7 mouse cellular contexts compared by ENCODE assay signal in genomic region chrY:897393-898227, GRCm38 (mm10). TPM values are rescaled to one million over a fixed set of nuclear protein-coding genes. Genes with fewer than 3 reads are reported as not detected.
DNase-seq lines count a peak whose midpoint lies in the region; ATAC-seq lines count a peak whose summit lies in the region.

TSS of gene Kdm5d (plus strand) at chrY:897788.

- peak; percentile 89 for ATAC-seq in CD4-positive, CD25-positive, alpha-beta regulatory T cell, adult 4 months
- peak; percentile 78 for ATAC-seq in erythroblast, adult 5-6 weeks (replicated peaks; ENCODE audit: low FRiP score, poor library complexity, severe bottlenecking)
- ATAC-seq in heart, embryonic 16.5 days (replicated peaks; ENCODE audit: extremely low read depth, insufficient read depth, low FRiP score) = no peak

- no peak within 1 kb of the TSS; the same call in 1 of the 2 replicates for H3K27ac ChIP-seq in heart, embryonic 16.5 days (ENCODE audit: low read length)
- H3K27ac ChIP-seq in limb, embryonic 10.5 days = peak within 1 kb of the TSS; percentile 61; the same call in 1 of the 2 replicates
- peak within 1 kb of the TSS; percentile 75 for H3K27ac ChIP-seq in midbrain, embryonic 10.5 days (replicated peaks)

- H3K27me3 ChIP-seq in heart, embryonic 16.5 days (ENCODE audit: control insufficient read depth, insufficient read depth, low read length) = no peaks in the 10 kb centered on the region
- H3K27me3 ChIP-seq in limb, embryonic 10.5 days (ENCODE audit: low read depth, poor library complexity, severe bottlenecking) = no peaks in the 10 kb centered on the region
- H3K27me3 ChIP-seq in midbrain, embryonic 10.5 days (ENCODE audit: low read depth, poor library complexity, severe bottlenecking) = no peaks in the 10 kb centered on the region
- no peaks in the 10 kb centered on the region for H3K27me3 ChIP-seq in splenic B cell, adult 2 months (ENCODE audit: control insufficient read depth, insufficient read depth, low read length, poor library complexity, severe bottlenecking)

- peak within 1 kb of the TSS; percentile 46 for H3K9ac ChIP-seq in heart, embryonic 16.5 days (ENCODE audit: low read length)

- DNase-seq in R1 (ENCODE audit: low read depth, low spot score) = peak; percentile 8
- peak; percentile 36 for DNase-seq in limb, embryonic 10.5 days (ENCODE audit: low spot score)
- peak; percentile 32 for DNase-seq in midbrain, embryonic 10.5 days (ENCODE audit: low spot score)
- peak; percentile 83 for DNase-seq in splenic B cell, adult 2 months (ENCODE audit: low read depth, low spot score)

- H3K4me3 ChIP-seq in heart, embryonic 16.5 days (ENCODE audit: low read length) = peak within 1 kb of the TSS; percentile 54
- H3K4me3 ChIP-seq in limb, embryonic 10.5 days = peak within 1 kb of the TSS; percentile 45
- peak within 1 kb of the TSS; percentile 52 for H3K4me3 ChIP-seq in midbrain, embryonic 10.5 days

- WGBS in heart, embryonic 16.5 days = 2% methylated on average over 33 of the region's 34 CpGs
- WGBS in limb, embryonic 10.5 days = 0% methylated on average over 34 of the region's 34 CpGs
- 7% methylated on average over 34 of the region's 34 CpGs for WGBS in midbrain, embryonic 10.5 days

- H3K4me1 ChIP-seq in heart, embryonic 16.5 days (ENCODE audit: control insufficient read depth, insufficient read depth, low read length) = no peaks in the 10 kb centered on the region
- H3K4me1 ChIP-seq in limb, embryonic 10.5 days = no peaks in the 10 kb centered on the region
- H3K4me1 ChIP-seq in midbrain, embryonic 10.5 days = no peaks in the 10 kb centered on the region

- H3K4me2 ChIP-seq in heart, embryonic 16.5 days (ENCODE audit: low read depth, low read length) = peak within 1 kb of the TSS; percentile 47; the same call in 1 of the 2 replicates

- no peaks in the 10 kb centered on the region for H3K36me3 ChIP-seq in heart, embryonic 16.5 days (ENCODE audit: control insufficient read depth, insufficient read depth)
- no peaks in the 10 kb centered on the region for H3K36me3 ChIP-seq in limb, embryonic 10.5 days
- peaks cover 5% of the 10 kb centered on the region; the same call in 1 of the 2 replicates for H3K36me3 ChIP-seq in midbrain, embryonic 10.5 days
- H3K36me3 ChIP-seq in splenic B cell, adult 2 months (ENCODE audit: control insufficient read depth, insufficient read depth, low read length, poor library complexity, severe bottlenecking) = no peaks in the 10 kb centered on the region

- no peaks in the 10 kb centered on the region for H3K9me3 ChIP-seq in heart, embryonic 16.5 days (replicated peaks; ENCODE audit: control insufficient read depth, low read length)
- H3K9me3 ChIP-seq in limb, embryonic 10.5 days (replicated peaks) = no peaks in the 10 kb centered on the region
- no peaks in the 10 kb centered on the region for H3K9me3 ChIP-seq in midbrain, embryonic 10.5 days (replicated peaks)

RNA-seq across cellular contexts. Expression of gene Kdm5d, which starts in this region (rescaled TPM):
- 10 to 100 TPM; 33.8 to 40.8 TPM for polyA plus RNA-seq in CD4-positive, CD25-positive, alpha-beta regulatory T cell, adult 4 months (2017; shearing (Covaris generic))
- total RNA-seq in erythroblast, adult 5-6 weeks (2015; ENCODE audit: low replicate concordance) = 8.8 and 21.9 TPM in 2 replicates
- total RNA-seq in erythroblast, adult 5-6 weeks (2017; ENCODE audit: low replicate concordance) = 21.1 and 24.4 TPM in 2 replicates
- 3.2 and 5.1 TPM in 2 replicates for polyA plus RNA-seq in heart, embryonic 16.5 days (2015; fragmentation: Nextera tagmentation; extraction: Ambion mirVana)
- polyA plus RNA-seq in limb, embryonic 10.5 days (2016; fragmentation: Nextera tagmentation; extraction: Ambion mirVana) = 11.9 and 14.8 TPM in 2 replicates
- polyA plus RNA-seq in midbrain, embryonic 10.5 days (2016; fragmentation: Nextera tagmentation; extraction: Ambion mirVana) = 10.4 and 13.6 TPM in 2 replicates

Comparison
In these comparisons a context has a peak if more than half of its experiments do, and no peak if none do; other contexts are left out.
1. DNase-seq: peak in every context shown above with its lines; median percentile 83 in splenic B cell, adult 2 months; 36 in limb, embryonic 10.5 days; 32 in midbrain, embryonic 10.5 days; 8 in R1.